Mouse (Mus musculus) megakaryocyte, embryonic 14.5 days (primary cell): ENCODE measurements around the gene Sar1b. TPM values are rescaled to one million over a fixed set of nuclear protein-coding genes. Genes with fewer than 3 reads are reported as not detected.
"Not testable (repeated sequence)": the region's sequence is repeated elsewhere in the genome, so short reads cannot be mapped to it uniquely, and the experiment has no call there.

Experiments
- H3K27me3 ChIP-seq: replicated peaks from 2 replicates; pipeline ENCODE3; 2012; ENCODE audit warnings: inconsistent platforms
- H3K36me3 ChIP-seq: replicated peaks from 2 replicates; pipeline ENCODE3; 2012; ENCODE audit warnings: low read length, inconsistent platforms, mixed read lengths
- H3K4me1 ChIP-seq: 2 replicates; pipeline ENCODE4 v1.6.1; 2012; ENCODE audit warnings: inconsistent platforms
- H3K4me3 ChIP-seq: replicated peaks from 2 replicates; pipeline ENCODE3; 2012; ENCODE audit warnings: moderate library complexity, mild to moderate bottlenecking, inconsistent platforms
- H3K9me3 ChIP-seq: 2 replicates; pipeline ENCODE4 v1.6.1; 2012; ENCODE audit warnings: inconsistent platforms
- FLI1 ChIP-seq: IDR thresholded peaks from 2 replicates; pipeline ENCODE4 v1.6.1; 2012; ENCODE audit warnings: low read length, inconsistent platforms, mixed read lengths
- GATA1 ChIP-seq: IDR thresholded peaks from 3 replicates; pipeline ENCODE4 v1.6.1; 2012; ENCODE audit warnings: mixed read lengths, low read length, inconsistent platforms, borderline replicate concordance
- polyA plus RNA-seq: library from polyadenylated mRNA; stranded (reverse); fragments of >175 nt; gene quantifications from 2 replicates; pipeline ENCODE4 v1.2.3, GENCODE M21; 2012; ENCODE audit warnings: low replicate concordance; ENCODE audit not compliant: insufficient read depth

The Sar1b gene
- polyA plus RNA-seq = 8.5 TPM in 1 of 2 replicates, not detected in the other

- Histone ChIP-seq H3K9me3 (no peaks in the 10 kb centered on the region), H3K4me1 (peaks cover 44% of the 10 kb centered on the region), H3K36me3 (peaks cover 5% of the 10 kb centered on the region), H3K4me3 (peak within 1 kb of the TSS; percentile 99), H3K27me3 (peaks cover 3% of the 10 kb centered on the region)
- TF ChIP-seq FLI1 = no peak
- TF ChIP-seq GATA1 = no peak
Observed at GRCm38 (mm10) chr11:51763213-51763907, at the start of gene Sar1b, which contains the start of gene Sec24a. TSS of gene Sar1b (plus strand) at chr11:51763687. TSS of gene Sec24a (minus strand) at chr11:51763634.

- TF ChIP-seq GATA1 = no peak
- H3K27me3 ChIP-seq = no peaks in the 10 kb centered on the region
- peaks cover 93% of the 10 kb centered on the region for H3K36me3 ChIP-seq
- H3K4me3 ChIP-seq = no peak overlapping the region
- H3K4me1 ChIP-seq = no peaks in the 10 kb centered on the region
- H3K9me3 ChIP-seq = no peaks in the 10 kb centered on the region
Observed at GRCm38 (mm10) chr11:51721066-51721465, 42.4 kb upstream of the Sar1b start.

- no peak for TF ChIP-seq FLI1
- H3K4me1 ChIP-seq = no peaks in the 10 kb centered on the region
- H3K36me3 ChIP-seq = peaks cover 79% of the 10 kb centered on the region
- H3K4me3 ChIP-seq = no peak overlapping the region
- no peaks in the 10 kb centered on the region for H3K9me3 ChIP-seq
- H3K27me3 ChIP-seq = no peaks in the 10 kb centered on the region
Observed at GRCm38 (mm10) chr11:51732883-51733282, 30.6 kb upstream of the Sar1b start.

GRCm38 (mm10) chr11:51734218-51734617 lies 29.3 kb upstream of the Sar1b start:
- not testable (repeated sequence) for H3K27me3 ChIP-seq, H3K4me1 ChIP-seq, H3K4me3 ChIP-seq, H3K9me3 ChIP-seq
- H3K36me3 ChIP-seq = peaks cover 88% of the 10 kb centered on the region

- H3K4me1 ChIP-seq = peaks cover 15% of the 10 kb centered on the region
- TF ChIP-seq GATA1 (no peak), FLI1 (no peak)
- H3K36me3 ChIP-seq = peaks cover 83% of the 10 kb centered on the region
- H3K27me3 ChIP-seq = no peaks in the 10 kb centered on the region
- H3K4me3 ChIP-seq = no peak overlapping the region
- H3K9me3 ChIP-seq = no peaks in the 10 kb centered on the region
Observed at GRCm38 (mm10) chr11:51738651-51739403, 24.7 kb upstream of the Sar1b start.

GRCm38 (mm10) chr11:51740701-51741100 lies 22.8 kb upstream of the Sar1b start:
- no peaks in the 10 kb centered on the region for H3K9me3 ChIP-seq
- H3K36me3 ChIP-seq = peaks cover 79% of the 10 kb centered on the region
- TF ChIP-seq GATA1 = no peak
- no peak for TF ChIP-seq FLI1
- peaks cover 15% of the 10 kb centered on the region for H3K4me1 ChIP-seq
- no peaks in the 10 kb centered on the region for H3K27me3 ChIP-seq
- no peak overlapping the region for H3K4me3 ChIP-seq

- no peaks in the 10 kb centered on the region for H3K27me3 ChIP-seq
- TF ChIP-seq FLI1 = no peak
- TF ChIP-seq GATA1 = no peak
- peaks cover 79% of the 10 kb centered on the region for H3K36me3 ChIP-seq
- no peak overlapping the region for H3K4me3 ChIP-seq
- peaks cover 12% of the 10 kb centered on the region for H3K4me1 ChIP-seq
- peaks cover 4% of the 10 kb centered on the region; the same call in 1 of the 2 replicates for H3K9me3 ChIP-seq
Observed at GRCm38 (mm10) chr11:51746096-51746495, 17.4 kb upstream of the Sar1b start.

GRCm38 (mm10) chr11:51751623-51752225 lies 11.8 kb upstream of the Sar1b start:
- not testable (repeated sequence) for H3K27me3 ChIP-seq, H3K4me3 ChIP-seq, H3K9me3 ChIP-seq
- H3K4me1 ChIP-seq = peaks cover 38% of the 10 kb centered on the region
- peaks cover 37% of the 10 kb centered on the region for H3K36me3 ChIP-seq

GRCm38 (mm10) chr11:51755621-51756311 lies 7.7 kb upstream of the Sar1b start:
- TF ChIP-seq GATA1 = no peak
- Histone ChIP-seq H3K9me3 (no peaks in the 10 kb centered on the region), H3K4me1 (peaks cover 39% of the 10 kb centered on the region), H3K4me3 (peak overlapping the region; percentile 99), H3K36me3 (peaks cover 10% of the 10 kb centered on the region), H3K27me3 (no peaks in the 10 kb centered on the region)

GRCm38 (mm10) chr11:51756352-51756771 lies 7.1 kb upstream of the Sar1b start:
- Histone ChIP-seq H3K9me3 (no peaks in the 10 kb centered on the region), H3K27me3 (no peaks in the 10 kb centered on the region), H3K4me3 (peak overlapping the region; percentile 99), H3K4me1 (peaks cover 37% of the 10 kb centered on the region), H3K36me3 (peaks cover 9% of the 10 kb centered on the region)
- TF ChIP-seq GATA1 (no peak), FLI1 (peak; percentile 68; the same call in 1 of the 2 replicates)
